Mouse (Mus musculus): Measurements from ENCODE around the gene Hcn4. TPM values are rescaled to one million over a fixed set of nuclear protein-coding genes. Genes with fewer than 3 reads are reported as not detected.

The Hcn4 gene
- total RNA-seq, 2 experiments from 2014 or later = 0.43 to 0.45 TPM

- DNase-seq = no peak
These were observed 26.5 kb downstream of the Hcn4 start for GRCm38 (mm10) chr9:58849576-58850315.

GRCm38 (mm10) chr9:58854931-58855330 is 31.7 kb downstream of the Hcn4 start:
- DNase-seq = no peak

GRCm38 (mm10) chr9:58859080-58859635 is 35.9 kb downstream of the Hcn4 start:
- DNase-seq = no peak

- no peak for DNase-seq
These were observed 40.6 kb downstream of the Hcn4 start for GRCm38 (mm10) chr9:58863826-58864225.

GRCm38 (mm10) chr9:58871141-58871540 is 47.9 kb downstream of the Hcn4 start:
- no peak for DNase-seq

- DNase-seq = peak; percentile 41
These were observed 50.5 kb downstream of the Hcn4 start for GRCm38 (mm10) chr9:58873541-58874324.

- DNase-seq = no peak
These were observed 51.1 kb downstream of the Hcn4 start for GRCm38 (mm10) chr9:58874354-58874753.

- no peak for DNase-seq
These were observed 52.2 kb downstream of the Hcn4 start for GRCm38 (mm10) chr9:58875439-58875838.

GRCm38 (mm10) chr9:58876946-58877625 is 53.9 kb downstream of the Hcn4 start:
- no peak for DNase-seq

- no peak for DNase-seq
These were observed 56.6 kb downstream of the Hcn4 start for GRCm38 (mm10) chr9:58879836-58880235.

GRCm38 (mm10) chr9:58882686-58883085 is 59.5 kb downstream of the Hcn4 start:
- no peak for DNase-seq

GRCm38 (mm10) chr9:58889782-58890448 is 66.7 kb downstream of the Hcn4 start:
- no peak for DNase-seq

- no peak for DNase-seq
These were observed 67.7 kb downstream of the Hcn4 start for GRCm38 (mm10) chr9:58890893-58891292.

- DNase-seq = no peak
These were observed 68.8 kb downstream of the Hcn4 start for GRCm38 (mm10) chr9:58891840-58892640.

GRCm38 (mm10) chr9:58899602-58900001 is 76.4 kb downstream of the Hcn4 start:
- DNase-seq = no peak

- peak; percentile 45 for DNase-seq
These were observed 79.8 kb downstream of the Hcn4 start for GRCm38 (mm10) chr9:58902869-58903585.

All from gastrocnemius, postnatal 10 days (tissue).